Comparison of ENCODE assay signal across 9 mouse cellular contexts in genomic region chr19:10831424-10831823, GRCm38 (mm10). TPM values are rescaled to one million over a fixed set of nuclear protein-coding genes. Genes with fewer than 3 reads are reported as not detected.
DNase-seq lines count a peak whose midpoint lies in the region; ATAC-seq and TF ChIP-seq lines count a peak whose summit lies in the region.
"Had no signal": no experiment of that assay in that cellular context is flagged by ENCODE, and none has a peak within 500 bp of the region (broad histone marks: within the 10 kb centered on the region; RNA-seq: fewer than 3 reads in every experiment).

No protein-coding gene starts in this region.

- H3K9ac ChIP-seq in heart, postnatal 0 days (replicated peaks; ENCODE audit: low read depth, low read length), result no peak overlapping the region

- no peaks in the 10 kb centered on the region for H3K27me3 ChIP-seq in heart, postnatal 0 days (ENCODE audit: control insufficient read depth, insufficient read depth, low read length)

- ATAC-seq in activated CD4-positive, CD25-positive, alpha-beta regulatory T cell, adult 4 months, result peak; percentile 15
- peak; percentile 78 for ATAC-seq in heart, postnatal 0 days (ENCODE audit: insufficient read depth, low read depth)

- no peaks in the 10 kb centered on the region for H3K36me3 ChIP-seq in heart, postnatal 0 days (replicated peaks; ENCODE audit: control insufficient read depth, insufficient read depth, low read length)

- TF ChIP-seq EP300 in heart, postnatal 0 days (IDR thresholded peaks at IDR 0.05; ENCODE audit: low read depth), result no peak

- no peak overlapping the region for H3K27ac ChIP-seq in heart, postnatal 0 days (ENCODE audit: low read depth)

- peak; percentile 66 for TF ChIP-seq CTCF in heart, postnatal 0 days (IDR thresholded peaks at IDR 0.05; ENCODE audit: low read depth)

- H3K4me3 ChIP-seq in heart, postnatal 0 days (ENCODE audit: low read depth, low read length), result no peak overlapping the region

- H3K4me1 ChIP-seq in heart, postnatal 0 days (ENCODE audit: control insufficient read depth, insufficient read depth), result peaks cover 5% of the 10 kb centered on the region; the same call in 1 of the 2 replicates

- 21% methylated on average over 5 of the region's 5 CpGs for WGBS in heart, postnatal 0 days

- no peak overlapping the region for H3K4me2 ChIP-seq in heart, postnatal 0 days (ENCODE audit: low read depth, low read length)

- DNase-seq in left cerebral cortex, postnatal 14 days (ENCODE audit: low spot score in 2 of 2), result peak; percentile 52 to 57
- no peak for DNase-seq in left cerebral cortex, adult 11 months (ENCODE audit: low spot score)
- DNase-seq in cerebellum, postnatal 4 days (ENCODE audit: low spot score in 2 of 2), result peak; percentile 50 to 77
- peak; percentile 49 for DNase-seq in heart, postnatal 0 days (ENCODE audit: low spot score)
- DNase-seq in layer of hippocampus, postnatal 36 days, result peak; percentile 16 to 22
- peak; percentile 35 to 64 for DNase-seq in natural killer cell, adult 2 months (ENCODE audit: low spot score in 2 of 2)
- peak; percentile 81 to 93 for DNase-seq in thymus, postnatal 10 days (ENCODE audit: low spot score in 2 of 2)

- no peaks in the 10 kb centered on the region for H3K9me3 ChIP-seq in heart, postnatal 0 days (replicated peaks; ENCODE audit: control insufficient read depth, low read length)

- intact Hi-C loops in left cerebral cortex, postnatal 14 days (cut with DNase I), result no loop called here

RNA-seq across cellular contexts. Expression of gene Cd6, which starts 1.6 kb away (rescaled TPM):
- 1 to 10 TPM; 1.3 to 1.5 TPM for total RNA-seq in left cerebral cortex, postnatal 14 days (2021)
- polyA plus RNA-seq in activated CD4-positive, CD25-positive, alpha-beta regulatory T cell, adult 4 months (2017; shearing (Covaris generic)), result 100 to 1,000 TPM; 365 to 512 TPM
- 3.6 TPM in 1 of 2 replicates, not detected in the other for total RNA-seq in heart, postnatal 0 days (2014; rRNA removed; ENCODE audit: low replicate concordance)
- polyA plus RNA-seq in heart, postnatal 0 days (2015; fragmentation: Nextera tagmentation; extraction: Ambion mirVana), result not detected in 2 replicates
- total RNA-seq in layer of hippocampus, postnatal 36 days (2021), result under 1 TPM in 1 of 2 experiments, not detected in 1; 0.35 TPM
- polyA plus RNA-seq: neural tube, embryonic 14.5 days had no signal

RNA-seq across cellular contexts. Expression of gene Slc15a3, which starts 8.1 kb away (rescaled TPM):
- 1 to 10 TPM; 1.4 to 1.5 TPM for total RNA-seq in left cerebral cortex, postnatal 14 days (2021)
- 1 to 10 TPM; 3.8 to 6.2 TPM for polyA plus RNA-seq in activated CD4-positive, CD25-positive, alpha-beta regulatory T cell, adult 4 months (2017; shearing (Covaris generic))
- 0.46 and 2.7 TPM in 2 replicates for total RNA-seq in heart, postnatal 0 days (2014; rRNA removed; ENCODE audit: low replicate concordance)
- polyA plus RNA-seq in heart, postnatal 0 days (2015; fragmentation: Nextera tagmentation; extraction: Ambion mirVana), result 0.43 and 0.59 TPM in 2 replicates
- 1 to 10 TPM; 1.1 to 1.3 TPM for total RNA-seq in layer of hippocampus, postnatal 36 days (2021)

RNA-seq across cellular contexts. Expression of gene Tmem132a, which starts 38.3 kb away (rescaled TPM):
- total RNA-seq in left cerebral cortex, postnatal 14 days (2021), result 100 to 1,000 TPM; 344 to 360 TPM
- under 1 TPM in 1 of 2 experiments, not detected in 1; 0.89 TPM for polyA plus RNA-seq in activated CD4-positive, CD25-positive, alpha-beta regulatory T cell, adult 4 months (2017; shearing (Covaris generic))
- total RNA-seq in heart, postnatal 0 days (2014; rRNA removed; ENCODE audit: low replicate concordance), result 69.1 and 71.7 TPM in 2 replicates
- polyA plus RNA-seq in heart, postnatal 0 days (2015; fragmentation: Nextera tagmentation; extraction: Ambion mirVana), result 19.3 and 19.5 TPM in 2 replicates
- total RNA-seq in layer of hippocampus, postnatal 36 days (2021), result 100 to 1,000 TPM; 170 to 179 TPM

RNA-seq across cellular contexts. Expression of gene Tmem109, which starts 50.4 kb away (rescaled TPM):
- 10 to 100 TPM; 41.0 to 48.8 TPM for total RNA-seq in left cerebral cortex, postnatal 14 days (2021)
- polyA plus RNA-seq in activated CD4-positive, CD25-positive, alpha-beta regulatory T cell, adult 4 months (2017; shearing (Covaris generic)), result 10 to 100 TPM; 59.2 to 65.4 TPM
- 80.6 and 99.8 TPM in 2 replicates for total RNA-seq in heart, postnatal 0 days (2014; rRNA removed; ENCODE audit: low replicate concordance)
- polyA plus RNA-seq in heart, postnatal 0 days (2015; fragmentation: Nextera tagmentation; extraction: Ambion mirVana), result 85.8 and 90.9 TPM in 2 replicates
- total RNA-seq in layer of hippocampus, postnatal 36 days (2021), result 10 to 100 TPM; 46.8 to 48.4 TPM
